Mouse (Mus musculus) hindbrain, embryonic 14.5 days (tissue): ENCODE data around the gene Sox12. TPM values are rescaled to one million over a fixed set of nuclear protein-coding genes. Genes with fewer than 3 reads are reported as not detected.

Source experiments
- ATAC-seq: fragments of 200-750 bp; cut with Nextera tagmentation; 2 replicates; pipeline ENCODE4 v1.8.0; 2017; ENCODE audit warnings: moderate number of reproducible peaks, mild to moderate bottlenecking, moderate TSS enrichment, moderate library complexity; ENCODE audit not compliant: low FRiP score
- DNase-seq: peaks from one replicate; pipeline ENCODE4 v3.0.0-alpha.2; 2015; ENCODE audit warnings: low spot score
- H3K27ac ChIP-seq: fragments of 300-500 bp; sonication (generic); 2 replicates; pipeline ENCODE4 v1.5.1; 2014; ENCODE audit warnings: mild to moderate bottlenecking, moderate library complexity
- H3K27me3 ChIP-seq: fragments of 300-500 bp; sonication (generic); 2 replicates; pipeline ENCODE4 v1.6.1; 2014; ENCODE audit warnings: mild to moderate bottlenecking, low read length, mixed read lengths; ENCODE audit not compliant: control insufficient read depth, insufficient read depth
- H3K36me3 ChIP-seq: fragments of 300-500 bp; sonication (generic); replicated peaks from 2 replicates; pipeline ENCODE4 v1.6.1; 2014; ENCODE audit not compliant: control insufficient read depth, insufficient read depth
- H3K4me1 ChIP-seq: fragments of 300-500 bp; sonication (generic); replicated peaks from 2 replicates; pipeline ENCODE4 v1.6.1; 2014; ENCODE audit warnings: antibody characterized with exemption, low read length, mixed read lengths; ENCODE audit not compliant: control insufficient read depth, insufficient read depth
- H3K4me2 ChIP-seq: fragments of 300-500 bp; sonication (generic); replicated peaks from 2 replicates; pipeline ENCODE4 v1.6.1; 2014; ENCODE audit warnings: mild to moderate bottlenecking, moderate library complexity
- H3K4me3 ChIP-seq: fragments of 300-500 bp; sonication (generic); replicated peaks from 2 replicates; pipeline ENCODE4 v1.5.1; 2014; ENCODE audit warnings: mild to moderate bottlenecking, low read length
- H3K9ac ChIP-seq: fragments of 300-500 bp; sonication (generic); 2 replicates; pipeline ENCODE4 v1.6.1; 2014
- H3K9me3 ChIP-seq: fragments of 300-500 bp; sonication (generic); 2 replicates; pipeline ENCODE4 v1.6.1; 2016; ENCODE audit warnings: low read length; ENCODE audit not compliant: control insufficient read depth
- WGBS: fragments of 180-500 bp; shearing (Covaris S2); extraction: QIAGEN DNeasy Blood & Tissue Kit; methylation state at CpG from one replicate; pipeline ENCODE4 v1.1.7; 2014; 5-methylcytosine and 5-hydroxymethylcytosine counted together
- polyA plus RNA-seq: library from polyadenylated mRNA; unstranded; fragments of >200 nt; fragmentation: Nextera tagmentation; extraction: Ambion mirVana; gene quantifications from 2 replicates; pipeline ENCODE4 v1.2.1, GENCODE M21; 2014

Gene Sox12
- polyA plus RNA-seq, 1 experiment from 2014 or later = 19.5 TPM

GRCm38 (mm10) chr2:152411471-152411870 is 13.6 kb upstream of the Sox12 start:
- Histone ChIP-seq H3K4me2 (peak overlapping the region; percentile 98), H3K36me3 (no peaks in the 10 kb centered on the region), H3K4me1 (peaks cover 36% of the 10 kb centered on the region), H3K4me3 (peak overlapping the region; percentile 90), H3K9me3 (peaks cover 4% of the 10 kb centered on the region; the same call in 1 of the 2 replicates), H3K9ac (peak overlapping the region; percentile 86), H3K27ac (peak overlapping the region; percentile 93), H3K27me3 (no peaks in the 10 kb centered on the region)
- WGBS = 5% methylated on average over 7 of the region's 7 CpGs
- ATAC-seq (no peak), DNase-seq (no peak)

- H3K4me2 ChIP-seq = peak overlapping the region; percentile 98
- peak overlapping the region; percentile 90 for H3K4me3 ChIP-seq
- peak overlapping the region; percentile 86 for H3K9ac ChIP-seq
- H3K4me1 ChIP-seq = peaks cover 40% of the 10 kb centered on the region
- no peaks in the 10 kb centered on the region for H3K9me3 ChIP-seq
- WGBS = under 1% methylated on average over 15 of the region's 15 CpGs
- no peaks in the 10 kb centered on the region for H3K27me3 ChIP-seq
- H3K36me3 ChIP-seq = no peaks in the 10 kb centered on the region
- ATAC-seq = peak; percentile 44
- peak; percentile 79 for DNase-seq
- peak overlapping the region; percentile 93 for H3K27ac ChIP-seq
These were observed 13.1 kb upstream of the Sox12 start for GRCm38 (mm10) chr2:152410971-152411371.

GRCm38 (mm10) chr2:152409781-152410180 is 11.9 kb upstream of the Sox12 start:
- Histone ChIP-seq H3K4me3 (no peak overlapping the region), H3K9ac (no peak overlapping the region), H3K4me2 (no peak overlapping the region), H3K27me3 (no peaks in the 10 kb centered on the region), H3K4me1 (peaks cover 42% of the 10 kb centered on the region), H3K36me3 (no peaks in the 10 kb centered on the region), H3K27ac (peak overlapping the region; percentile 93), H3K9me3 (no peaks in the 10 kb centered on the region)
- 77% methylated on average over 6 of the region's 6 CpGs for WGBS
- DNase-seq = no peak
- ATAC-seq = no peak

- H3K4me2 ChIP-seq = peak overlapping the region; percentile 65
- H3K4me3 ChIP-seq = peak overlapping the region; percentile 31
- H3K9ac ChIP-seq = peak overlapping the region; percentile 57
- H3K36me3 ChIP-seq = no peaks in the 10 kb centered on the region
- DNase-seq (peak; percentile 89), ATAC-seq (peak; percentile 96)
- peaks cover 26% of the 10 kb centered on the region for H3K4me1 ChIP-seq
- H3K27ac ChIP-seq = peak overlapping the region; percentile 86
- H3K27me3 ChIP-seq = no peaks in the 10 kb centered on the region
- no peaks in the 10 kb centered on the region for H3K9me3 ChIP-seq
- 0% methylated on average over 19 of the region's 19 CpGs for WGBS
These were observed 8.3 kb upstream of the Sox12 start for GRCm38 (mm10) chr2:152406126-152406525.

GRCm38 (mm10) chr2:152399122-152399542 is 1.3 kb upstream of the Sox12 start:
- H3K27ac ChIP-seq = peak overlapping the region; percentile 100

GRCm38 (mm10) chr2:152398691-152399090 is 828 bp upstream of the Sox12 start:
- DNase-seq = peak; percentile 89
- ATAC-seq = peak; percentile 78
- Histone ChIP-seq H3K4me1 (peaks cover 36% of the 10 kb centered on the region), H3K27ac (peak overlapping the region; percentile 100), H3K4me2 (peak overlapping the region; percentile 96), H3K36me3 (no peaks in the 10 kb centered on the region; the same call in 1 of the 2 replicates), H3K27me3 (no peaks in the 10 kb centered on the region), H3K9ac (peak overlapping the region; percentile 96), H3K4me3 (peak overlapping the region; percentile 97), H3K9me3 (no peaks in the 10 kb centered on the region)
- WGBS = under 1% methylated on average over 38 of the region's 38 CpGs

More at GRCm38 (mm10) chr2:152399122-152399542, 1.3 kb upstream of the Sox12 start:
- H3K4me3 ChIP-seq = peak overlapping the region; percentile 97
- ATAC-seq (peak; percentile 22; the same call in 1 of the 2 replicates), DNase-seq (peak; percentile 67)
- peak overlapping the region; percentile 96 for H3K4me2 ChIP-seq
- WGBS = 1% methylated on average over 13 of the region's 13 CpGs
- no peaks in the 10 kb centered on the region; the same call in 1 of the 2 replicates for H3K36me3 ChIP-seq
- no peaks in the 10 kb centered on the region for H3K27me3 ChIP-seq
- H3K9ac ChIP-seq = peak overlapping the region; percentile 96
- H3K9me3 ChIP-seq = no peaks in the 10 kb centered on the region
- peaks cover 32% of the 10 kb centered on the region for H3K4me1 ChIP-seq

- H3K27me3 ChIP-seq = no peaks in the 10 kb centered on the region
- H3K27ac ChIP-seq = peak overlapping the region; percentile 100
- peak overlapping the region; percentile 96 for H3K9ac ChIP-seq
- no peaks in the 10 kb centered on the region for H3K9me3 ChIP-seq
- peak overlapping the region; percentile 97 for H3K4me3 ChIP-seq
- peak overlapping the region; percentile 96 for H3K4me2 ChIP-seq
- peak; percentile 5; the same call in 1 of the 2 replicates for ATAC-seq
- H3K4me1 ChIP-seq = peaks cover 39% of the 10 kb centered on the region
- no peaks in the 10 kb centered on the region; the same call in 1 of the 2 replicates for H3K36me3 ChIP-seq
- DNase-seq = peak; percentile 72
- WGBS = under 1% methylated on average over 70 of the region's 77 CpGs
These were observed 766 bp downstream of the Sox12 start for GRCm38 (mm10) chr2:152397004-152397589.

- Histone ChIP-seq H3K9ac (peak overlapping the region; percentile 96), H3K9me3 (no peaks in the 10 kb centered on the region), H3K4me1 (peaks cover 39% of the 10 kb centered on the region), H3K36me3 (no peaks in the 10 kb centered on the region; the same call in 1 of the 2 replicates), H3K4me2 (peak overlapping the region; percentile 96), H3K27ac (peak overlapping the region; percentile 100), H3K27me3 (no peaks in the 10 kb centered on the region), H3K4me3 (peak overlapping the region; percentile 97)
- ATAC-seq (peak; percentile 78), DNase-seq (peak; percentile 90)
- WGBS = under 1% methylated on average over 41 of the region's 46 CpGs
These were observed 1.5 kb downstream of the Sox12 start for GRCm38 (mm10) chr2:152396110-152397003.
